Mouse (Mus musculus) A20 (cell line): ENCODE data around the gene Trim47.
"Not testable (repeated sequence)": the region's sequence is repeated elsewhere in the genome, so short reads cannot be mapped to it uniquely, and the experiment has no call there.

Experiments used
- DNase-seq: peaks from one replicate; pipeline ENCODE4 v3.0.0-alpha.2; 2011; ENCODE audit warnings: low read depth, low spot score

Trim47 gene

DNA sequence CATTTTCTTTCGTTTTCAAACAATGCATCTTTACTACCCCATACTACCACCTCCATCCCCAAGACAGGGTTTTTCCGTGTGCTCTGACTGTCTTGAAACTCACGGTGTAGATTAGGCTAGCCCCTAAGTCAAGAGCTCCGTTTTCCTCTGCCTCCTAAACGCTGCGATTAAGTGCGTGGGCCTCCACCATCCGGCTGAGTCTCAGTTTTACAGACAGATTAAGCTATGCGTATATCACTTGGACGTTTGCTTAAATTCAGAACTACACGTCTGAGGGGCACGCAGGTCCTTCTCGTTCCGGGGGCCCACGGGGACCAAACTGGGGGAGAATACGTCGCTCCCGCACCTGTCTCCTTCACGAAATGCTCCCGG lies 11.1 kb upstream of the Trim47 start:
- no peak for DNase-seq

GRCm38 (mm10) chr11:116134171-116134570 lies 7.2 kb upstream of the Trim47 start:
- DNase-seq: no peak

DNA sequence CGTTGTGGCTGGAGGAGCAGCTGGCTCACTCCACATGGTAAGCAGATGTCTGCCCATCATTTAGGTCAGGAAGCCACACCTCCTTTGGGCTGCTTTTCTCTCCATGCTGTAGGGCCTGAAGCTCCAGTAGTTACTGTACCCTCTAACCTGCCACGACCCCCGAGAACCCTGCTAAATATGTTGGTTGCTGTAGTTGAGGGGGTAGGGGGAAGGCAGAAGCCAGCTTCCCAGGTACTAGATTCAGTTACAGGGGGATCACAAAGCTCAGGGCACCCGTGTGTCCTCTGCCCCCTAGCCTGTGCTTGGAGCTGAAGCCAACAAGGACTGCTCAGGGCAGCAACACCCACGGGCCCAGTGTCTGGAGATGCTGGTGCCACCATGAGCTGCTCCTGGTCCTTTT lies 6.5 kb upstream of the Trim47 start:
- no peak for DNase-seq

DNA sequence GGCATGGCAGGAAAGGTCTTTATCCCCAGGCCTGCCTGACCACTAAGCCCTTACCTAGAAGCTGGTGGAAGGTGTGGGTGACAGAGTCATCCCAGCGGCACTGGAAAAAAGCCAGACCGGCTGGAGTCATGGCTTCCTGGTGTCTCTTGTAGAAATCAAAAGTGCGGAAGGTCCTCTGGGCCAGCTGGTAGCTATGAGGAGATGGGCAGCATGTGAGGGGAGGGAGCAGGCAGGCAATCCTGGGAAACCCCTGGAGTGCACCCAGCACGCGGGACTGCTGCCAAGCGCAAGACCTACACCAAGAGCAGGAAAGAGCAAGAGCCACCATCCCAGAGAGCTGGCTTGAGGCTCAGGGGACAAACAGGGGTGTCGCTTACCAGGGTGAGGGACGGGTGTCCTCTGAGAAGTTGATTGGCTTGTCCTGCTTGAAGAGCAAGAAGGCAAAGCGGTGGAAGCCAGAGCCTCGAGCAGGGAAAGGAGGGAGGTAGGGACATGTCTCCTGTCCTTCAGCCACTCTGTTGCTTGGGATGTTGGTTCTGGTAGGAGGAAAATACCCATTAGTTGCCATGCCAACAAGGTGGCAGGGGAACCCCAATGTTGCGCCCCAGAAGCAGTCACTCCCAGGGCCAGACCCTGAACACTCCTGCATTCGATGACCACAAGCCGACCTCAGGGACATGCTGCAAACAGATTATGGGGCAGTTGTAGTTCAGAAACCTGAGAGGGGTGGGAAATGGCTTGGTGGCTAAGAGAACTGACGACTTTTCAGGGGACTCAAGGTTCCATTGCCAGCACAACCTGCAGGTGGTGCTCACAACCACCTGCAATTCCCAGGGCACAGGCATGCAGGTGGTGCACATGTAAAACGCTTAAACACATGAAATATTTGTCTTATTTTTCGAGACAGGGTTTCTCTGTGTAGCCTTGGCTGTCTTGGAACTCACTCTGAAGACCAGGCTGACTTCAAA lies 5.6 kb upstream of the Trim47 start:
- peak; percentile 73 for DNase-seq

- DNase-seq: no peak
These were observed 4.5 kb upstream of the Trim47 start for GRCm38 (mm10) chr11:116131349-116132170.

DNA sequence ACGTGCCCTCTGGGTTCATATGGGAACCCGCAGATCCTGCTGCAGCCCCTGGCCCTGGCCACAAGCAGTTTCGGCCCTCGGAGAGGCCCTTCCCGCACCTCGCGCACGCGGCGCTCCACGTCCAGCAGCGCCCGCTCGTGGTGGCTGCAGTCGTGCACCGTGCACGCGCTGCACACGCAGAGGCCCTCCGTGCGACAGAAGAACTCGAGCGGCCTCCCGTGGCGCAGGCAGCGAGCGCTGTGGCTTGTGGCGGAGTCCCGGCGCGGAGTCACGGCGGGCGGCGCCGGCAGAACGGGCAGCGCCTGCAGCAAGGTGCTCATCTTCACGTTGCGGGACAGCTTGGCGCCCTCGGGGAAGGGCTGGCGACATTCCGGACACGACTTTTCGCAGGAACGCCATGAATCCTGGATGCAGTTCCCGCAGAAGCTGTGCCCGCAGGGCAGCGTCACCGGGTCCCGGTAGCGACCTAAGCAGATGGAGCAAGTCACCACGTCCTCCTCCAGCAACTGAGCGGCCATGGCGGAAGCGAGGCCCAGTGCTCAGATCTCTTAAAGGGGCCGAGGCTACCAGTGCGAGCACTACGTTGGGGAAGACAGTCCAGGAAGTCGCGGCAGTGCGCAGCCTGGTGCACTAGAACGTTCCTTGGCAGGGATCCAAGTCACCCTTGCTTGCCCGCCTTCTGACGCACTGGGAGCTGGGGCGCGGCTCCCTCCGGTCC lies 3.6 kb upstream of the Trim47 start, which contains the start of gene Trim65:
Gene Trim65, minus strand, starts transcription at position 641 of the 718 bp plus-strand sequence.
- peak; percentile 89 for DNase-seq

GRCm38 (mm10) chr11:116129993-116130487 lies 3.0 kb upstream of the Trim47 start:
- DNase-seq: no peak

DNA sequence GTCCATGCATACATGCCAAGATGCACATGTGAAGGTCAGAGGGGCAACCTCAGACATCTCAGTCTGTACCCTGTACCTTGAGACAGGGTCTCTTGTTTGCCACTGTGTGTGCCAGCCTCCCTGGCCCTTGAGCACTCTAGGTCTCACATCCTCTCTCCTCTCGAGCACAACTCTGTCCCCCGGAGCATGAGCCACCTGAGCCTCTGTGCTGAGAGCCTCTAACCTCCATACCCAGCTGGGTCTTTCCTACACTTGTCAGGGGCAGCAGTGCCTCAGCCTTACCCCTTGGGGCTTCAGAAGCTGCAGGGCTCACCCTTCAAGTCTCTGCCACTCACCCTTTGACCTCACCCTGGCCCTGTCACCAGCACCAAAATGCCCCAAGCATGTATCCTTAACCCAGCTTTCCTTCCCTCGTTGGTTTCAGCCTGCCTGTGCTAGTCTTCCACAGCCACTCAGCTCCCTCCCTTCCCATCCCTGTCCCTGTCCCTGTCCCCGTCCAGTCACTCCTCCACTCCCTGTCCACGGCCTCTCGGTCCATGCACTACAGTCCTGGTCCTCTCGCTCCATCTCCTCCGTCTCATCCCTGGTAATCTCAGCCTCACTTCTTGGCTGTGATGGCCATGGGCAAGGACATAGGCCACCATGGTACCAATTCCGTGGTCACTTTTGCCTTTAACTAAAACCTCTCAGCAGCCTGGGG lies 2.2 kb upstream of the Trim47 start:
- peak; percentile 35 for DNase-seq

GRCm38 (mm10) chr11:116127986-116128385 lies 976 bp upstream of the Trim47 start:
- DNase-seq: no peak

- no peak for DNase-seq
These were observed 749 bp downstream of the Trim47 start for GRCm38 (mm10) chr11:116126261-116126660.

- not testable (repeated sequence) for DNase-seq
These were observed 5.2 kb downstream of the Trim47 start for GRCm38 (mm10) chr11:116121731-116122245.

DNA sequence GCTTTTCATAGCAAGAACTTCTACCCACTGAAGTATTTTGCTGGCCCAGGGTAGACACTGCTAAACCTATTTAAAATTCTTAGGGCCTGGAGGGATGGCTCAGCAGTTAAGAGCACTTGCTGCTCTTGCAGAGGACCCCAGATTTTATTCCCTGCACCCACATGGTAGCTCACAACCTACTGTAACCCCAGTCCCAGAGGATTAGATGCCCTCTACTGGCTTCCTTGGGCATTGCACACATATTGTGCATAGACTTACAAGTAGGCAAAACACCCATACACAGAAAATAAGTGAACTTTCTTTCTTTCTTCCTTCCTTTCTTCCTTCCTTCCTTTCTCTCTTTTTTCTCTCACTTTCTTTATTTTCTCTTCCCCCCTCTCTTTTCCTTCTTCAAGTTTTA lies 9.2 kb downstream of the Trim47 start:
- DNase-seq: peak; percentile 36

DNA sequence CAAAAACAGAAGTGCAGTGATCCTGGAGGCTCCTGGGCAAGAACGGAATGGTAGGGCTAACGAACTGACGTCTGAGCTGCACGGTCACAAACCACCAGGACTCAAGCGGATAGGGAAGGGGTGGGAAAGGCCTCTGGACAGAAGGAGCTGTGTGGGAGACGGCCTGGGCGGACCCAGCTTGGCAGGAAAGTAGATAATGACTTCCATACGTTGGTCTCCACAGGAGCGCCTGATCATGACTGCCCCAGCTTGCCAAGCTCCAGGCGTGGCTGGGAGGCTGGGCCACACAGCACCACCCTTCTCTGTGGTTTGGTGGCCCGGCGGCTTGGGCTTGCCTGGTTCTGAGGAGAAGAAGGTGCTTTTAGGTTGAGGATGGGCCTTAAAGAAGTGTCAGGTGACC lies 9.8 kb downstream of the Trim47 start:
- DNase-seq: no peak

DNA sequence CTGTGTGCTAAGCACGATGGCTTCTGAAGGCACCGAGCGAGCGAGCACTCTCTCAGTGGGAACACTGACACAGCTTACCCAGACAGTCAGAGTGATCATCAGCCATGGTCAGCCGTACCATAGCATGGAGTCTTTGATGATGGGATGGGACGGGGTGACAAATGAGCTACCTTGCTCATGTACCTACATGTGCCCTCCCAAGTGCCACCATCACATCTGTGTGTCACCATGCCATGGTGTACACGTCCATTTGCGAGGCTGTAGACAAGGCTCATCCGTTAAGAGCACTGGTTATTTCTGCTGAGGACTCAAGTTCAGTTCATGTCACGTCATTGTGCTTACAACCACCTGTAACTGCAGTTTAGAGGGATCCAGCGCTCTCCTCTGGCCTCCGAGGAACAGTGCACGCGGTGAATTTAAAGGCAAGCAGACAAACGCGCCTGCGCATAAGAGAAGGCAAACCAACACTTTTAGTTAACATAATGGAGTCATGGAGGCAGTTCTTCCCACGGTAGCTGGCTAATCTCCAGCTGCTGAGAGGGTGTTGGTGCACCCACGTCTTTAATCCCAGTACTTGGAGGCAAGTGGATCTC lies 15.3 kb downstream of the Trim47 start:
- no peak for DNase-seq

DNA sequence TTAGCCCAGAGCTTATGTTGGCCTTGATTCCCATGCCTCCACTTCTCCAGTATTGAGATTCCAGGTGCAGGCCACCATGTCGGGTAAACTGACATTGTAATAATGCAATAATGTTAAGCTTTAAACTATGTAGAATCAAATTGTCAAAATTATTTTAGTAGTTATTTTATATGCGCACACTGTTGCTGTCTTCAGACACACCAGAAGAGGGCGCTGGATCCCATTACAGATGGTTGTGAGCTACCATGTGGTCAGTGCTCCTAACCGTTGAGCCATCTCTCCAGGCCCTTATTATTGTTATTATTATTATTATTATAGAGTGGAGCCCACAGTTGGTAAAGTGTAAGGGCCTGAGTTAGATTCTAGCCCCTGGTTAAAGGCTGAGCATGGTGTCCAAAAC lies 15.9 kb downstream of the Trim47 start:
- no peak for DNase-seq

DNA sequence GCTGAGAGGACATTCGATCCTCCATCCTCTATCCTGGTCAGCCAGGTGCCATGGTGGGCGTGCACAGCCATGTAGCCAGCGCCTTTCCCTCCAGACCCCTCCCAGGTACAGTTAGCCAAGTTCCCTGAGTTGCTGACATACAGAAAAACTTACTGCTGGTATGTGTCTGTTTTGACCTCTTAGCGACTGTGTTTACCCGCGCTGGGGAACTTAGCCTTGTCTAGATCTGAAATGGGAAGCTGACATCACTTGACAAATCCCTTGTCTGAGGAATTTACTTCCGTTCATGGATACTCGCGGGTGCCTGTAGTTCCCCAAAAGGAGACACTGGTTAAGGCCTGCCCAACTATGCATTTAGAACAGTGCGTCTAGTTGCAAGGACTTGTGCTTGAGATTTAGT lies 16.5 kb downstream of the Trim47 start:
- DNase-seq: no peak

DNA sequence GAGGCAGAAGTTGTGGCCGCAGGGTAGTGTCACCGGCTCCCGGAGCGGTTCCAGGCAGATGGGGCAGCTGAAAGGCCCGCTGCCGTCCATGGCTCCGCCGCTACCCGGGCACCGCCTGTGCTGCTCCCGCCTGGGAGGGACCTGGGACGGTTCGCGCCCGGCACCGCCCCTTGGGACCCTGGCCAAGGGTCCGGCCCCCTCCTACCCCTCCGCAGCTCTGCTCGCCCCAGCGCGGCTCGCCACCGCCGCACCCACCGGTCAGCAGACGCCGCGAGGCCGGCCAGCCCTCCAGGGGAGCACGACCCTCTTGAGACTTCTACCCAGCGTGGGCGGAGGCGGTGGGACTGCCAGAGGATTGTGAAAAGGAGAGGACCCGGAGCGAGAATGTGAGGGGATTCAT lies 16.9 kb downstream of the Trim47 start:
- DNase-seq: no peak

DNA sequence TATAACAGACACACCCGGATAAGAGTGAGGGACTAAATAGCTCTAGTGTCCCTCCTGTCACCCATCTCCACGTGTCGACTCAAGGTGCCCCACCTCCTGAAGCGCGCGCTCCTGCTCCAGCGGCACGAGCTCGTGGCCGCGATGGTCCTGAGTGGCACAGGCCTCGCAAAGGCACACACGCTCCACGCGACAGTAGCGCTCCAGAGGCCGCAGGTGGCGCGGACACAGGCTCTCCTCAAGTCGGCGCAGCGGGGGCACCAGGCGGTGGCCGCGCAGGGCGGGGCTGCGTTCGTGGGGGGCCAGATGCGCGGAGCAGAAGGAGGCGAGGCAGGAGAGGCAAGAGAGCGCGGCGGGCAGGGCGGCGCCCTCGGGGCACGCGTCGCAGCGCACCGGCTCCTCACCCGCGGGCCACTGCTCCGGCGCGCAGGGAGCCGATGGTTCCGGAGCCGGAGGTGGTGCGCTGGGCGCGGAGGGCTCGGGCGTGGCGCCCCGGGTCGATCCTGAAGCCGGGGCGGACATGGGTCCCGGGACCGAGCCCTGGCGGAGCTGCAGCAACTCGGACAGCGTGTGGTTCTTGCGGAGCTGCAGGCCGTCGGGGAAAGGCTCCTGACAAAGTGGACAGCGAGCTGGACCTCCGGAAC lies 17.4 kb downstream of the Trim47 start:
- no peak for DNase-seq

DNA sequence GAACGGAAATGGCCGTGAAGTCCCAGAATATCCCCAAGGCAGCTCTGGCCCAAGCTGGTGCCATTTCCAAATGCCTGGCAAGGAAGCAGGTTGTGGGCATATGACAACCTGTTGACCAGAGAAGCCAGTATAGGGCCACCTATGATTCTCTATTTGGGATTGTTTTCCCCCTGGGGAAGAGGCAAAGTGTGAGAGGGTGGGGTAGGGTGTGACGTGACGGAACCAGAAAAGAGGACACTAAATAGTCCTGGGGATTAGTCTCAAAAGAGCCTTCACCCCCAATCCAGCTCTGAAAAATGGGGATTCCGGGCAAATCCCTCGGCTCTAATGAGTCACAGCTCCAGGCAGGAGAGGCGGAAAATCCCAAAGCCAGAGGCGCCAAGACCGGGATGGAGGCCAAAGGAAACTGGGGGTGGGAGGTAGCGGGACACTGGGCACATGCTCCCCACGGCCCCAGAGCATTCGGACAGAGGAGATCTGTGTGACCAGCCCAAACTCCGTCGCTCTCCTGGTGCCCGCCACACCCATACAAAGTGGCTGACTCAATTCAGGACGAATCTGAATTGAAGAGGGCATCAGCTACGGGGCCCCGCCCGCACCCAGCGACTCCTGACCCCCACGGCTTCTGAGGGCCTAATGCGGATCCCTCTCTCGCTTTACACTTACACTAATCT lies 18.4 kb downstream of the Trim47 start:
- DNase-seq: no peak
